Mouse (Mus musculus) erythroblast, embryonic 14.5 days (primary cell): ENCODE results near the gene Mrpl34.

Experiments used
- GATA1 ChIP-seq: IDR thresholded peaks from 2 replicates; pipeline ENCODE4 v1.6.1; 2012; ENCODE audit warnings: low read length, inconsistent platforms, mixed read lengths
- TAL1 ChIP-seq: IDR thresholded peaks from 3 replicates; pipeline ENCODE4 v1.6.1; 2012; ENCODE audit warnings: low read length, inconsistent platforms, mixed read lengths

- TF ChIP-seq GATA1 (no peak), TAL1 (no peak)
Observed at GRCm38 (mm10) chr8:71454668-71455067, 10.1 kb upstream of the Mrpl34 start.
